Mouse (Mus musculus): ENCODE measurements around the gene Dctd.
"Not testable (repeated sequence)": the region's sequence is repeated elsewhere in the genome, so short reads cannot be mapped to it uniquely, and the experiment has no call there.

Gene Dctd

GRCm38 (mm10) chr8:48146449-48146848 lies 47.6 kb downstream of the Dctd start:
- no peak for DNase-seq

- DNase-seq: peak; percentile 17
Observed at GRCm38 (mm10) chr8:48152062-48152738, 53.3 kb downstream of the Dctd start.

GRCm38 (mm10) chr8:48153360-48154121 lies 54.6 kb downstream of the Dctd start:
- peak; percentile 56 for DNase-seq

- no peak for DNase-seq
Observed at GRCm38 (mm10) chr8:48157718-48158117, 58.8 kb downstream of the Dctd start.

- no peak for DNase-seq
Observed at GRCm38 (mm10) chr8:48158560-48159217, 59.8 kb downstream of the Dctd start.

GRCm38 (mm10) chr8:48177406-48177805 lies 78.5 kb downstream of the Dctd start:
- no peak for DNase-seq

- no peak for DNase-seq
Observed at GRCm38 (mm10) chr8:48177876-48178275, 79.0 kb downstream of the Dctd start.

GRCm38 (mm10) chr8:48178993-48179392 lies 80.1 kb downstream of the Dctd start:
- DNase-seq: no peak

- DNase-seq: not testable (repeated sequence)
Observed at GRCm38 (mm10) chr8:48180146-48180545, 81.3 kb downstream of the Dctd start.

- no peak for DNase-seq
Observed at GRCm38 (mm10) chr8:48181000-48181399, 82.1 kb downstream of the Dctd start.

GRCm38 (mm10) chr8:48183758-48184157 lies 84.9 kb downstream of the Dctd start:
- DNase-seq: no peak

- no peak for DNase-seq
Observed at GRCm38 (mm10) chr8:48188586-48188985, 89.7 kb downstream of the Dctd start.

GRCm38 (mm10) chr8:48195971-48196370 lies 97.1 kb downstream of the Dctd start:
- no peak for DNase-seq

- DNase-seq: no peak
Observed at GRCm38 (mm10) chr8:48199171-48199570, 100.3 kb downstream of the Dctd start.

- DNase-seq: no peak
Observed at GRCm38 (mm10) chr8:48202632-48203031, 103.7 kb downstream of the Dctd start.
